Mouse (Mus musculus) midbrain, embryonic 16.5 days (tissue): ENCODE measurements at regions not wholly inside any gene's neighbourhood (a gene's known extent, or its start where the extent isn't known, plus 50 kb on each side); places are given as distances from the start of the nearest gene placed in this dataset.

Source experiments
- ATAC-seq: fragments of 200-750 bp; cut with Nextera tagmentation; 2 replicates; pipeline ENCODE4 v1.8.0; 2017; ENCODE audit warnings: moderate TSS enrichment
- H3K27ac ChIP-seq: fragments of 300-500 bp; sonication (generic); 2 replicates; pipeline ENCODE4 v1.5.1; 2014; ENCODE audit warnings: mild to moderate bottlenecking, low read length, mixed read lengths
- H3K27me3 ChIP-seq: fragments of 300-500 bp; sonication (generic); 2 replicates; pipeline ENCODE4 v1.6.1; 2014; ENCODE audit warnings: low read depth, low read length, mixed read lengths; ENCODE audit not compliant: control insufficient read depth, insufficient read depth
- H3K36me3 ChIP-seq: fragments of 300-500 bp; sonication (generic); 2 replicates; pipeline ENCODE4 v1.6.1; 2014; ENCODE audit warnings: mild to moderate bottlenecking, low read length, moderate library complexity, mixed read lengths; ENCODE audit not compliant: control insufficient read depth, insufficient read depth
- H3K4me1 ChIP-seq: fragments of 300-500 bp; sonication (generic); 2 replicates; pipeline ENCODE4 v1.6.1; 2014; ENCODE audit warnings: mild to moderate bottlenecking, low read length, mixed read lengths; ENCODE audit not compliant: control insufficient read depth, insufficient read depth
- H3K4me2 ChIP-seq: fragments of 300-500 bp; sonication (generic); 2 replicates; pipeline ENCODE4 v1.6.1; 2014; ENCODE audit warnings: mild to moderate bottlenecking, low read length, mixed read lengths
- H3K4me3 ChIP-seq: fragments of 300-500 bp; sonication (generic); 2 replicates; pipeline ENCODE4 v1.5.1; 2014; ENCODE audit warnings: low read depth, mild to moderate bottlenecking, low read length, moderate library complexity, mixed read lengths
- H3K9ac ChIP-seq: fragments of 300-500 bp; sonication (generic); 2 replicates; pipeline ENCODE4 v1.6.1; 2014; ENCODE audit warnings: low read depth, low read length, mixed read lengths
- H3K9me3 ChIP-seq: fragments of 300-500 bp; sonication (generic); replicated peaks from 2 replicates; pipeline ENCODE4 v1.6.1; 2014; ENCODE audit warnings: mild to moderate bottlenecking, low read length, mixed read lengths; ENCODE audit not compliant: control insufficient read depth, poor library complexity, severe bottlenecking
- WGBS: fragments of 180-500 bp; shearing (Covaris S2); extraction: QIAGEN DNeasy Blood & Tissue Kit; methylation state at CpG from one replicate; pipeline ENCODE4 v1.1.7; 2014; 5-methylcytosine and 5-hydroxymethylcytosine counted together

DNA sequence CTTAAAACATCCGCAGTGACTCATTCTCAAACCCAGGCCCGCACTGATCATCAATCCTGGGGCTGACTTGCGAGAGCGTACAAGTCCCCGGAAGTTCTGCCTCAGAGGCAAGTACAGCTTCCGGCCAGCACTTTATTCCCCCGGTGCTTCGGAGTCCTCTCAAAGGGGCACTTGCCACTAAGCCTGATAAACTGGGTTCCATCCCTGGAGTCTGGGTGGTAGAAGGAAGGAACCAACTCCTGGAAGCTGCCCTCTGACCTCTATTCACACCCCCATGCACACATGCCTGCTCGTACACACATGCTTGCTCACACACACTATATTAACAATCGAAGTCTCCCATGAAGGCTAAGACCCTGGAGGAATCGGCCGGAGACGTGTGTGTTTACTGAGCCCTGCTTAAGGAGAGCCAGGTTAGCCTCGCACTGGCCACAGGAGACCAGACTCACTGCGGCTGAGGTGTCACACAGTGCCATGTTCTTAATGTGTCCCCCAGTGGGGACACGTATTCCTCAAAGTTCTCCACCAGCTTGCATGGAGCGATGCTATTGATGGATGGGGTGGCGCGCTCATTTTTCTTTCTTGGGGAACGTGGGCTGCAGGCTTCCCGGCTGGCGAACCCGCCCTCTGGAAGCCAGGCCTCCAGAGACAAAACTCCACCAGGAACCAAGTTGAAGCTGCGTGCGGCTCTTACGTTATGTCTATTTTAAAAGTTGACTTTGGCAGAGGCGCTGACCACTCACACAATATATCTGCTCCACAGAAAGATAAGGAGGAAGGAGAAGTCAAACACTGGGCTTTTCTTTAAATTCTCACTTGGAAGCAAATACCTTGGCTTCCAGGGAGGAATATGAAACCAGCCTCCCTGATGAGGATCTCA is 142.2 kb downstream of the Setd4 start:
- peaks cover 10% of the 10 kb centered on the region for H3K4me1 ChIP-seq
- no peaks in the 10 kb centered on the region for H3K36me3 ChIP-seq
- no peak overlapping the region for H3K27ac ChIP-seq
- H3K27me3 ChIP-seq = no peaks in the 10 kb centered on the region; the same call in 1 of the 2 replicates
- no peak for ATAC-seq
- no peaks in the 10 kb centered on the region for H3K9me3 ChIP-seq
- WGBS = 87% methylated on average over 27 of the region's 27 CpGs
- no peak overlapping the region for H3K4me3 ChIP-seq
- no peak overlapping the region for H3K4me2 ChIP-seq
- no peak overlapping the region for H3K9ac ChIP-seq

DNA sequence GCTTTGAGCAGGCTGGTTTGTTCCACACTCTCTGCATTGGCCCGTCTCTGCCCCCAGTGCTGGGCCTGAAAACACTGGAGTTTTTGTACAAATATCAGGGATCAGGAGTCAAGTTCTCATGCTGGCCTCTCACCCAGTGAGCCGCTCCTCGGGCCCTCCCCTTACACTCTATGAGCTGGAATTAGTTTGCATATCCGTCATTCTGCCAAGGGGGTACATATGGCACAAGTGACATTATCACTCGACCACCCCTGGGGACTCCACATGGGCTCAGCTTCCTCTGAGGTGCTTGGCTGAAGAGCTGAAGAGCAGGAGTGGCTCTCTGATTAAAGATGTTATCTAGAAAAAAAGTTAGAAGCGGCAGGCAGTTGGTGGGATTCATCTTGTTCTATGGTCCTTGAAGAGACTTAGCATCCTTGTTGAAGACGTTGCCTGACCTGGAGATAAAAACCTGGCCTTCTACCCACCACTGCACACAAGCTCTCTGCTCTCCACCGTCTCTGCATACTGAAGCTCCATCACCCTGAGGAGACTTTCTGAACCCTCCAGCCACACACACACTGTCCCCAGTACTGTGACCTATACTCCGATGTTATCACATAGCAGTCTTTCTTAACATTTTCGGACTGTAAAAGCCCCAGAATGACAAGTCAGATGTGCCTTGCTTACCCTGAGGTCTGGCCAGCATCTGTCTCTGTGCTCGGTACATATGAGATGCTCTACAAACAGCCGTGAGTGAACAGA is 144.2 kb downstream of the Setd4 start:
- no peaks in the 10 kb centered on the region for H3K9me3 ChIP-seq
- 57% methylated on average over 12 of the region's 12 CpGs for WGBS
- H3K4me1 ChIP-seq = peaks cover 10% of the 10 kb centered on the region
- no peak overlapping the region for H3K27ac ChIP-seq
- H3K9ac ChIP-seq = 0 out of 2 replicates have a peak overlapping the region, but pooled peaks have one; percentile 27
- 0 out of 2 replicates have a peak overlapping the region, but pooled peaks have one; percentile 37 for H3K4me2 ChIP-seq
- H3K27me3 ChIP-seq = no peaks in the 10 kb centered on the region; the same call in 1 of the 2 replicates
- H3K36me3 ChIP-seq = no peaks in the 10 kb centered on the region
- ATAC-seq = 0 out of 2 replicates have a peak, but pooled peaks have one; percentile 48
- H3K4me3 ChIP-seq = no peak overlapping the region

DNA sequence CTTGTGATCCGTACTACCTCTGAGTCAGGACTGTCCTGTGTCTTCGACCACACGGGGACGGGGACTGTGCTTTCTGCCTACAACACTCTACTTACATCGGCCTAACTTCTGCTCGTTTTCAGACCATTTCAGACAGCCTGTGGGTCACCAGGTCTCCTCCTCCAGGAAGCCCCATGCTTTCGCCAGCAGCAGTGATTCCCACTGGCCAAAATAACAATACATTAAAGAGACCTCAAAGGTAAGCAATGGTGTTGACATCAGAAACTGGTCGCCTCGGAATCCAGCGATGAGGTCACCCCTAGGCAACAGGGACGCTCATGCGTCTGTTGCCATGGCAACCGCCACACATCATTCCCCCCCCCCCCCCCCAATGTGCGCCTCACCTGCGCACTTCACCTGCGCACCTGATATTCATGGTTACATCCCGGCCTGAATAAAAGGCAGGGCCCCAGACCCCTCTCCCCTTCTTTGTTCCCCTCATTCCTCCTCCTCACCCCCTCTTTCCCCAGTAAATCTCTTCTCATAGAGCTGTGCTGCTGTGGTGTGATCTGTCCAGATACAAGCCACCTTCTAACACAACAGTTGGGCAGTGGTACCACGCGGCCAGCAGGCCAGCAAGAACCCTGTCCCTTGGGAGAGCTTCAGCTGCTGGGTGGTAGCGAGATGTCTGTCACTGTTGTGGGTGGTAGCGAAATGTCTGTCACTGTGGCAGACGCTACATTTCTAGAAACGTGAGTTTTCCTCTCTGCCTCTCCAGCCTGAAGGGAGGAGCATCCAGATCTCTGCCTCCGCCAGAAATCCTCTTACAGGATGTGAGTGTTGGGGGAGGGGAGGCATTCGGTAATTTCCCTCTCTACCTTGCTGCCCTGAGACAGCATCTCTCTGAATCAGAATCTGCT is 145.0 kb downstream of the Setd4 start:
- peak; percentile 51; the same call in 1 of the 2 replicates for ATAC-seq
- Histone ChIP-seq H3K4me3 (no peak overlapping the region), H3K4me1 (peaks cover 10% of the 10 kb centered on the region), H3K9ac (peak overlapping the region; percentile 27; the same call in 1 of the 2 replicates), H3K27me3 (no peaks in the 10 kb centered on the region; the same call in 1 of the 2 replicates), H3K9me3 (no peaks in the 10 kb centered on the region), H3K36me3 (no peaks in the 10 kb centered on the region), H3K27ac (0 out of 2 replicates have a peak overlapping the region, but pooled peaks have one; percentile 35), H3K4me2 (peak overlapping the region; percentile 37)
- 49% methylated on average over 25 of the region's 25 CpGs for WGBS

DNA sequence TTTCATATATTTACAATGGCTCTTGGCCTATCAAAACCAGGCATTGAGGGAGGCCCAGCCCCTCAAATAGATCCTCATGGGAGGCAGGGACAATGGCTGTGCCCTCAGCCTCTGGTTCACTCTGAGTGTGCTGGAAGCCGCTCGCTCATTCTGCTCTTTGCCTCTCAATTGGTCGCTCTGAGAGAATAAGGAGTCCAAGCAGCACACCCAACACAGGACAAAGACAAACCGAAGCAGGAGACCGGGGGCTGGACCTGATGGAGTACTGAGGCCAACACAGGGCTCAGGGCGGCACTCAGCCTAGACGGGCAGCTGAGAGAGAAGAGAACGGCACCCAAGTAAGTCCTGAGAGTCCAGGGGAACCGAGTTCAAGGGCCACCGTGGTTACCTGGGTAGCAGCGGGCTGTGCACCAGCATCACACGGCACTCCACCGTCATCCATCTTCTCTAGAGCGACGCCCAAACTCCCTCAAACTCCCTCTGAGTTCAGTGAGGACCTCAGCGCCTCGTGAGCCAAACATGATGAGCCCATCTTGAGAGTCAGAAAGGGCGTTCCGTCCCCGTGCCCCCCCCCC is 145.8 kb downstream of the Setd4 start:
- Histone ChIP-seq H3K9ac (no peak overlapping the region), H3K27ac (no peak overlapping the region), H3K9me3 (no peaks in the 10 kb centered on the region), H3K36me3 (no peaks in the 10 kb centered on the region), H3K4me1 (peaks cover 10% of the 10 kb centered on the region), H3K4me3 (no peak overlapping the region), H3K27me3 (no peaks in the 10 kb centered on the region; the same call in 1 of the 2 replicates), H3K4me2 (no peak overlapping the region)
- WGBS = 90% methylated on average over 20 of the region's 20 CpGs
- peak; percentile 34; the same call in 1 of the 2 replicates for ATAC-seq

DNA sequence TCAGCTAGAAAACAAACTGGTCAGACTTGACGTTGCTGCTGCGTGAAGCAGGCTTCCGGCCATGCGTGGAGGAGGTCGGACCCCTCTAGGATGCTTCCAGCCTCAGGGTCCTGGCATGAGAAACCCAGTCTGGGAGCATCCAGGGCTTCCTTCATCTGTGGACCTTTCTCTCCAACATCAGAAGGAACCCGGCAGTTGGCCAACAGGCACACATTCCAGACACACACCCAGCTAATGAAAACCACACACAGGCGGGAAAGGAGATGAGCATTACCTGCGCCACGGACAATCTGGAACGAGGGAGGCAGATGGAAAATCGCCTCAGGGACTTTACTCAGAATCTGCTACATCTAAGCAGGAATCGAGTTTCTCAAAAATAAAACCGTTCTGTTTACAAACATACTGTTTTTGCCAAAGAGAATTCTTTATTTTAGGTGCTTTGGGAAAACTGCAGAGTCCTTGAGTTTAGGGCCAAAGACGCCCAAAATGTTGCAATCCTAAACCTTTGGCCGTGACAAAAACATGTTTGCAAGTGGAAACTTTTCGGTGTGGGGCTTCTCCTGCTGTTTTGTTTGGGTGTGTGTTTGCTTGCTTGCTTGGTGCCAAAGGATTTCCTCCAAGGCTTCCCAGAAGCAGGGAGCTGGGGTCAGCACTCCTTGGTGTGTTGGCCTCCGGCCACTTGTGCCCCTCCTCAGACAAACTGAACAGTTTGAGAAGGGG is 147.0 kb downstream of the Setd4 start:
- WGBS = 89% methylated on average over 17 of the region's 17 CpGs
- Histone ChIP-seq H3K27me3 (no peaks in the 10 kb centered on the region; the same call in 1 of the 2 replicates), H3K9ac (no peak overlapping the region), H3K27ac (no peak overlapping the region), H3K4me1 (peaks cover 10% of the 10 kb centered on the region), H3K9me3 (no peaks in the 10 kb centered on the region), H3K4me2 (no peak overlapping the region), H3K4me3 (no peak overlapping the region), H3K36me3 (no peaks in the 10 kb centered on the region)
- no peak for ATAC-seq

DNA sequence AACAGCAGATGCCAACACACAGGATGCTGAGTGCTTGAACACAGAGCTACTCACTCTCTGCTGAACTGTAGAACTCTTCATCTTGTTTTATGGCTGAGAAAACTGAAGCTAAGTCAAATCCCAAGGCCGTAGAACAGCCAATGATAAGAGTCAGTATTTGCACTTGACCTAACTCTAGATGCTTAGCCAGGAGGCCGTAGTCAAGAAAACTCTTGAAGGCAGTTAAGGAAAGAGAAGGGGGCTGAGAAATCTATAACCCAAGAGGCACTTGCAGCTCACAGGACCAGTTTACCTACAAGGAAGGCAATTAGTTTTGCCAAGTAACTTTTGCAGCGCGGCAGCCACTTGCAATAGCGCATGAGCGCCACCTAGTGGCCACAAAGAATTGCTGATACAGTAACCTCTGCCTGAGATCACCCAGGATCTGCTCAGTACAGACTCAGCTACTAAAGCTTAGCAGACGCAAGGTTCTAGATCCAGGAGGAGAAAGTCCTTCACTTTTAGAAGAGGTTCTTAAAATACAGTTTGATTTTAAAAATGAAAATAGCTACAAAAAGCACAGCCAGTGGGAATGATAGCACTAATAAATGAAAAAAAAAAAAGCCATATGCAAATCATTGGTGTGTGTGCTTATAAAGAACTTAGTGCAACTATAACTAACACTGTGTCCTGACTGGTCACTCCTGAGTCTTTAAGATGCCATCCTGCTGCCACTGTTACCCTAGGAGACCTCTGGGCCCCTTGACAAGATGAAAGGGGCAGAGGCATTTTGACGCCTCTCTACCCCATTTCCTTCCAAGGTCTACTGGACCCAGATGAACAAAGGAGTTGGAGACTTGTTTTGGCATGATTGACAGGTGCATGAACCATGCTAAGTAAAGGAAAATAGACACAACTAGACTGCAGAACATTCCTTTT is 149.5 kb downstream of the Setd4 start:
- H3K27ac ChIP-seq = no peak overlapping the region
- peaks cover 8% of the 10 kb centered on the region for H3K4me1 ChIP-seq
- no peaks in the 10 kb centered on the region for H3K9me3 ChIP-seq
- no peak overlapping the region for H3K4me3 ChIP-seq
- H3K36me3 ChIP-seq = no peaks in the 10 kb centered on the region
- peak; percentile 67; the same call in 1 of the 2 replicates for ATAC-seq
- H3K9ac ChIP-seq = no peak overlapping the region
- no peaks in the 10 kb centered on the region for H3K27me3 ChIP-seq
- H3K4me2 ChIP-seq = no peak overlapping the region
- WGBS = 33% methylated on average over 8 of the region's 8 CpGs

DNA sequence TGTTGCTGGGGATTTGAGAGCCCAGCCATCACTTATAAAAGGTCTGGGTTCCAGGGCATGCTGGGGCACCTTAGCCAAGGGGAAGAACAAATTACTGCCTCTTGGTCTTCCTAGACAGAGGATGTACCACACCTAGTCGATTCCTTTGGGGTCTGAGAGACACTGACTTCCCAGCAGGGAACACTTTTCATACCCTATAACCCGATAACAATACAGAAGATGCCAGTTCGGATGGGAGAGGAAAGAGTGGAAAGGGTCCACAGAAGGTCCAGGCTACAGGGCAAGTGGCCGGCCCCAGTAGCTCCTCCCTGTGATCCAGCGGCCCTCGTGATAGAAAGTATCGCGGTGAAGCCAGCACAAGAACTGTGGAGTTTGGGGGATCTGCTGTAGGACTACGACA is 150.8 kb downstream of the Setd4 start:
- Histone ChIP-seq H3K9ac (no peak overlapping the region), H3K4me1 (no peaks in the 10 kb centered on the region), H3K27ac (no peak overlapping the region), H3K9me3 (no peaks in the 10 kb centered on the region), H3K4me3 (no peak overlapping the region), H3K36me3 (no peaks in the 10 kb centered on the region), H3K4me2 (no peak overlapping the region), H3K27me3 (no peaks in the 10 kb centered on the region)
- ATAC-seq = no peak
- WGBS = 80% methylated on average over 9 of the region's 9 CpGs
